Mouse (Mus musculus): ENCODE results near the gene Hilpda. TPM values are rescaled to one million over a fixed set of nuclear protein-coding genes. Genes with fewer than 3 reads are reported as not detected.

The Hilpda gene
- polyA plus RNA-seq, 1 experiment from 2014 or later = 28.4 TPM

- no peaks in the 10 kb centered on the region for H3K4me1 ChIP-seq
- no peaks in the 10 kb centered on the region for H3K36me3 ChIP-seq
- no peak overlapping the region for H3K27ac ChIP-seq (replicated peaks)
- H3K9ac ChIP-seq (replicated peaks) = no peak overlapping the region
- no peak overlapping the region for H3K4me3 ChIP-seq (replicated peaks)
- no peaks in the 10 kb centered on the region for H3K9me3 ChIP-seq (replicated peaks)
- no peak for ATAC-seq (ENCODE audit: low FRiP score)
- no peaks in the 10 kb centered on the region for H3K27me3 ChIP-seq (replicated peaks)
- no peak overlapping the region for H3K4me2 ChIP-seq
- 77% methylated on average over 14 of the region's 14 CpGs for WGBS
Observed at GRCm38 (mm10) chr6:29313690-29314202, 41.5 kb downstream of the Hilpda start.

DNA sequence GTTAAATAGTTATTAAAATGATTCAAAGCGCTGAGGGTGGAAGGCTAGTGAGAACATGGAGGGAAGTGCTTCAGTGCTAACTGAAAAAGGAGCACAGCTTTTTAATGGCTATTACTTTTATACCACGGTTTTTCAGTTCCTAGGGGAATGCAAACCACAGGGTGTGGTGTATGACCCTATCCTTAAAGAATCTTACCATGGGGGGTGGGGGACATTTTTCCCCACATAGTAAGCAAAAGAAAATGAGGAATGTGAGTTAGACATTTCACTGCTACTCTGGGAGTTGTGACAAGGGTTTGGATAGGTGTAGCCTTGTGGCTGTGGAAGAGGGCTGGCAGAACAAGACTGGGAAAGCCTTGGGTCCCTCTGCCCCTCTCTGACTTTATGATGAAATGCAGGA lies 45.0 kb downstream of the Hilpda start:
- Histone ChIP-seq H3K27ac (replicated peaks) (no peak overlapping the region), H3K9me3 (replicated peaks) (no peaks in the 10 kb centered on the region), H3K4me1 (no peaks in the 10 kb centered on the region), H3K36me3 (no peaks in the 10 kb centered on the region), H3K4me3 (replicated peaks) (no peak overlapping the region), H3K9ac (replicated peaks) (no peak overlapping the region), H3K27me3 (replicated peaks) (no peaks in the 10 kb centered on the region), H3K4me2 (no peak overlapping the region)
- no peak for ATAC-seq (ENCODE audit: low FRiP score)
- WGBS = 80% methylated on average over 2 of the region's 2 CpGs

DNA sequence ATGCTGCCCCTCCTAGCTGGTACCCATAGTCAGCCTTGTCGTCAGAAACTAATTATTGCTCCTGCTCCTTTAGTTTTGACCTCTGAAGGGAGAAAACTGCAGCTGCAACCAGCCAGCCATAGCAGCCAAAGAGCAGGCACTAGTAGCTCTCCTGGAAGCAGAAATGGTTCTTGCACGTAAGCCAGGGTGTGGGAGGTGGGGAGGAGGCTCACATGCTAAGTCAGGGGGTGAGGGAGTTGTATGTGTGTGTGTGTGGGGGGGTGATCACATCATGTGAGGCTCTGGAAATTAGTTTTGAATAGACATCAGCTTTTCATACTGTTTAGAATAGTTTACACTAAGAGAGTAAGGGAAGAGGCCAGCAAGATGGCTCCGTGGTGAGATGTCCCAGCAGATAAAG lies 45.7 kb downstream of the Hilpda start:
- no peaks in the 10 kb centered on the region for H3K36me3 ChIP-seq
- H3K4me2 ChIP-seq = no peak overlapping the region
- no peak for ATAC-seq (ENCODE audit: low FRiP score)
- no peak overlapping the region for H3K4me3 ChIP-seq (replicated peaks)
- no peaks in the 10 kb centered on the region for H3K9me3 ChIP-seq (replicated peaks)
- H3K9ac ChIP-seq (replicated peaks) = no peak overlapping the region
- no peaks in the 10 kb centered on the region for H3K4me1 ChIP-seq
- no peak overlapping the region for H3K27ac ChIP-seq (replicated peaks)
- 70% methylated on average over 3 of the region's 3 CpGs for WGBS
- H3K27me3 ChIP-seq (replicated peaks) = no peaks in the 10 kb centered on the region

- H3K27ac ChIP-seq (replicated peaks) = no peak within 1 kb of the TSS
- H3K9me3 ChIP-seq (replicated peaks) = no peaks in the 10 kb centered on the region
- no peaks in the 10 kb centered on the region for H3K36me3 ChIP-seq
- no peaks in the 10 kb centered on the region for H3K27me3 ChIP-seq (replicated peaks)
- no peak within 1 kb of the TSS for H3K9ac ChIP-seq (replicated peaks)
- no peak within 1 kb of the TSS for H3K4me3 ChIP-seq (replicated peaks)
- no peak within 1 kb of the TSS for H3K4me2 ChIP-seq
- H3K4me1 ChIP-seq = no peaks in the 10 kb centered on the region
- no peak for ATAC-seq (ENCODE audit: low FRiP score)
- WGBS = 81% methylated on average over 5 of the region's 5 CpGs
Observed at GRCm38 (mm10) chr6:29318879-29319278, 46.6 kb downstream of the Hilpda start, which contains the start of gene Fam71f1. Gene Fam71f1 (plus strand): TSS chr6:29319140.

GRCm38 (mm10) chr6:29321586-29321985 lies 49.3 kb downstream of the Hilpda start:
- 87% methylated on average over 6 of the region's 6 CpGs for WGBS
- ATAC-seq (ENCODE audit: low FRiP score) = no peak
- no peak overlapping the region for H3K4me3 ChIP-seq (replicated peaks)

DNA sequence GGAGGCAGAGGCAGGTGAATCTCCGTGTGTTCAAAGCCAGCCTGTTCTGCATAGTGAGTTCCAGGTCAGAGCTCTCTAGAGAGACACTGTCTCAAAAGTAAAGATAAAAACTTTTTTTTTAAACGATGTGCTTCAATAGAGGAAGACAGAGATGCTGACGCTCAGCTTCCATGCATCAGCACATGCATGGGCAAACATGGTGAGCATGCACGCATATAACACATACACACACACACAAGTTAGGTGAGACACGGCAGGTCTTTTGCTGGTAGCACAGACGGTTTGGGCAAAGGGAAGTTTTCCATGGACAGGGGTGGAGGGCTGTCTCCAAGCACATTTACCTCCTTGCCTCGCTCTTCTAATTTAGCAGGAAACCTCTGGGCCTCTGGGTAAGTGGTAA lies 49.9 kb downstream of the Hilpda start:
- no peak overlapping the region for H3K4me3 ChIP-seq (replicated peaks)
- H3K4me2 ChIP-seq = no peak overlapping the region
- no peaks in the 10 kb centered on the region for H3K9me3 ChIP-seq (replicated peaks)
- no peak overlapping the region for H3K9ac ChIP-seq (replicated peaks)
- 93% methylated on average over 7 of the region's 7 CpGs for WGBS
- H3K36me3 ChIP-seq = no peaks in the 10 kb centered on the region
- H3K27ac ChIP-seq (replicated peaks) = no peak overlapping the region
- no peak for ATAC-seq (ENCODE audit: low FRiP score)
- no peaks in the 10 kb centered on the region for H3K4me1 ChIP-seq
- H3K27me3 ChIP-seq (replicated peaks) = no peaks in the 10 kb centered on the region

More at GRCm38 (mm10) chr6:29321586-29321985, 49.3 kb downstream of the Hilpda start:
- Histone ChIP-seq H3K4me1 (no peaks in the 10 kb centered on the region), H3K9me3 (replicated peaks) (no peaks in the 10 kb centered on the region), H3K27me3 (replicated peaks) (no peaks in the 10 kb centered on the region), H3K27ac (replicated peaks) (no peak overlapping the region), H3K9ac (replicated peaks) (no peak overlapping the region), H3K4me2 (no peak overlapping the region), H3K36me3 (no peaks in the 10 kb centered on the region)

DNA sequence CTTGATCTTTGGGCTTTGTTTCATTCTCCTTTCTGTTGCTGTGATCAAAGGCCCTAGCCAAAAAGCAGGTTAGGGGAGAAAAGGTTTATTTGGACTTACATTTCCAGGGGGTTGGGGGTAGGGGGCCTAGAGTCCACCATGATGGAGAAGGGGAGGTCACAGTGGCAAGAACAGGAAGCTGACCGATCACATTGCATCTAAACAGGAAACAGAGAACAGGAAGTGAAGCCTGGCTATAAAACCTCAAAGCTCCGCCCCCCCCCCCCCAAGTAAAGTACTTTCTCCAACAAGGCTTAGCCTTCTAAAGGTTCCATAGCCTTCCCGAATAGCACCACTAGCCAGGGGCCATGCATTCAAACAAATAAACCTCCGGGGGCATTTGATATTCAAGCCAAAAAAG lies 50.4 kb downstream of the Hilpda start:
- H3K36me3 ChIP-seq = no peaks in the 10 kb centered on the region
- H3K4me1 ChIP-seq = no peaks in the 10 kb centered on the region
- no peak overlapping the region for H3K9ac ChIP-seq (replicated peaks)
- no peak overlapping the region for H3K27ac ChIP-seq (replicated peaks)
- H3K4me2 ChIP-seq = no peak overlapping the region
- ATAC-seq (ENCODE audit: low FRiP score) = no peak
- H3K9me3 ChIP-seq (replicated peaks) = no peaks in the 10 kb centered on the region
- H3K4me3 ChIP-seq (replicated peaks) = no peak overlapping the region
- H3K27me3 ChIP-seq (replicated peaks) = no peaks in the 10 kb centered on the region
- 87% methylated on average over 4 of the region's 4 CpGs for WGBS

Other genes with a start within 250 kb of the Hilpda start
- not detected in 2 replicates for gene Lep, start 212.3 kb upstream of the Hilpda start, polyA plus RNA-seq (2015; fragmentation: Nextera tagmentation; extraction: Ambion mirVana)
- 38.2 and 41.1 TPM in 2 replicates for gene Rbm28, start 107.5 kb upstream of the Hilpda start, polyA plus RNA-seq (2015; fragmentation: Nextera tagmentation; extraction: Ambion mirVana)
- gene Prrt4, start 92.9 kb upstream of the Hilpda start, polyA plus RNA-seq (2015; fragmentation: Nextera tagmentation; extraction: Ambion mirVana) = 12.6 and 13.9 TPM in 2 replicates
- gene Impdh1, start 56.1 kb upstream of the Hilpda start, polyA plus RNA-seq (2015; fragmentation: Nextera tagmentation; extraction: Ambion mirVana) = 84.1 and 84.2 TPM in 2 replicates
- 0.26 and 0.46 TPM in 2 replicates for gene Fam71f2, start 7.1 kb downstream of the Hilpda start, polyA plus RNA-seq (2015; fragmentation: Nextera tagmentation; extraction: Ambion mirVana)
- 0.20 TPM in 1 of 2 replicates, not detected in the other for gene Fam71f1, start 46.7 kb downstream of the Hilpda start, polyA plus RNA-seq (2015; fragmentation: Nextera tagmentation; extraction: Ambion mirVana)
- 158 and 182 TPM in 2 replicates for gene Calu, start 75.6 kb downstream of the Hilpda start, polyA plus RNA-seq (2015; fragmentation: Nextera tagmentation; extraction: Ambion mirVana)
- 0.22 and 0.61 TPM in 2 replicates for gene Opn1sw, start 116.0 kb downstream of the Hilpda start, polyA plus RNA-seq (2015; fragmentation: Nextera tagmentation; extraction: Ambion mirVana)
- 49.2 and 53.6 TPM in 2 replicates for gene Ccdc136, start 123.8 kb downstream of the Hilpda start, polyA plus RNA-seq (2015; fragmentation: Nextera tagmentation; extraction: Ambion mirVana)
- gene Flnc, start 160.8 kb downstream of the Hilpda start, polyA plus RNA-seq (2015; fragmentation: Nextera tagmentation; extraction: Ambion mirVana) = 5.2 and 5.3 TPM in 2 replicates
- 347 and 386 TPM in 2 replicates for gene Atp6v1f, start 195.2 kb downstream of the Hilpda start, polyA plus RNA-seq (2015; fragmentation: Nextera tagmentation; extraction: Ambion mirVana)
- gene Atp6v1fnb, start 198.9 kb downstream of the Hilpda start, polyA plus RNA-seq (2015; fragmentation: Nextera tagmentation; extraction: Ambion mirVana) = 0.40 and 0.68 TPM in 2 replicates
- 19.0 and 21.5 TPM in 2 replicates for gene Kcp, start 235.5 kb downstream of the Hilpda start, polyA plus RNA-seq (2015; fragmentation: Nextera tagmentation; extraction: Ambion mirVana)

Data from neural tube, embryonic 15.5 days (tissue).